Mouse (Mus musculus): ENCODE measurements around the gene Hbb-bt.
"Not testable (repeated sequence)": the region's sequence is repeated elsewhere in the genome, so short reads cannot be mapped to it uniquely, and the experiment has no call there.

The Hbb-bt gene

GRCm38 (mm10) chr7:103808120-103808519 is 5.7 kb downstream of the Hbb-bt start:
- not testable (repeated sequence) for DNase-seq

GRCm38 (mm10) chr7:103806856-103807255 is 6.9 kb downstream of the Hbb-bt start:
- DNase-seq = no peak

GRCm38 (mm10) chr7:103792669-103793388 is 21.0 kb downstream of the Hbb-bt start:
- DNase-seq = no peak

GRCm38 (mm10) chr7:103791721-103792120 is 22.1 kb downstream of the Hbb-bt start, which contains the start of gene Olfr67:
Olfr67 (minus strand) TSS chr7:103791821.
- no peak for DNase-seq

GRCm38 (mm10) chr7:103779598-103779997 is 34.2 kb downstream of the Hbb-bt start, which contains the start of gene Olfr68:
Olfr68 (minus strand) TSS chr7:103779698.
- DNase-seq = no peak

- DNase-seq = not testable (repeated sequence)
Measured at GRCm38 (mm10) chr7:103777652-103778051, 36.1 kb downstream of the Hbb-bt start.

GRCm38 (mm10) chr7:103771494-103771893 is 42.3 kb downstream of the Hbb-bt start, which contains the start of gene Olfr69:
Olfr69 (minus strand) TSS chr7:103771594.
- no peak for DNase-seq

- DNase-seq = not testable (repeated sequence)
Measured at GRCm38 (mm10) chr7:103767687-103768086, 46.1 kb downstream of the Hbb-bt start.

Measured in lung, postnatal 14 days (tissue).